Mouse (Mus musculus) limb, embryonic 11.5 days (tissue): ENCODE measurements around the gene Kif28. TPM values are rescaled to one million over a fixed set of nuclear protein-coding genes. Genes with fewer than 3 reads are reported as not detected.

ENCODE experiments used
- ATAC-seq: fragments of 200-750 bp; cut with Nextera tagmentation; 2 replicates; pipeline ENCODE4 v1.8.0; 2017; ENCODE audit warnings: low read depth; ENCODE audit not compliant: insufficient number of reproducible peaks, low FRiP score, low TSS enrichment
- DNase-seq: peaks from one replicate; pipeline ENCODE4 v3.0.0-alpha.2; 2015; ENCODE audit warnings: low spot score
- H3K27ac ChIP-seq: fragments of 300-500 bp; sonication (generic); replicated peaks from 2 replicates; pipeline ENCODE4 v1.5.1; 2014; ENCODE audit warnings: low read depth, mild to moderate bottlenecking, low read length
- H3K27me3 ChIP-seq: fragments of 300-500 bp; sonication (generic); 2 replicates; pipeline ENCODE4 v1.6.1; 2014; ENCODE audit warnings: mild to moderate bottlenecking, low read length, mixed read lengths; ENCODE audit not compliant: control insufficient read depth, insufficient read depth
- H3K36me3 ChIP-seq: fragments of 300-500 bp; sonication (generic); 2 replicates; pipeline ENCODE4 v1.6.1; 2014; ENCODE audit warnings: mild to moderate bottlenecking, low read length, moderate library complexity, mixed read lengths; ENCODE audit not compliant: control insufficient read depth, insufficient read depth
- H3K4me1 ChIP-seq: fragments of 300-500 bp; sonication (generic); 2 replicates; pipeline ENCODE4 v1.6.1; 2014; ENCODE audit warnings: low read length, mixed read lengths; ENCODE audit not compliant: control insufficient read depth, insufficient read depth
- H3K4me2 ChIP-seq: fragments of 300-500 bp; sonication (generic); 2 replicates; pipeline ENCODE4 v1.6.1; 2014; ENCODE audit warnings: low read depth, mild to moderate bottlenecking, moderate library complexity; ENCODE audit not compliant: severe bottlenecking
- H3K4me3 ChIP-seq: fragments of 300-500 bp; sonication (generic); 2 replicates; pipeline ENCODE4 v1.5.1; 2014; ENCODE audit warnings: low read depth, low read length
- H3K9ac ChIP-seq: fragments of 300-500 bp; sonication (generic); 2 replicates; pipeline ENCODE4 v1.6.1; 2014; ENCODE audit warnings: mild to moderate bottlenecking, low read length
- H3K9me3 ChIP-seq: fragments of 300-500 bp; sonication (generic); 2 replicates; pipeline ENCODE4 v1.6.1; 2016; ENCODE audit warnings: low read length; ENCODE audit not compliant: control insufficient read depth
- WGBS: fragments of 180-500 bp; shearing (Covaris S2); extraction: QIAGEN DNeasy Blood & Tissue Kit; methylation state at CpG from one replicate; pipeline ENCODE4 v1.1.7; 2014; 5-methylcytosine and 5-hydroxymethylcytosine counted together
- polyA plus RNA-seq: library from polyadenylated mRNA; unstranded; fragments of >200 nt; fragmentation: Nextera tagmentation; extraction: Ambion mirVana; gene quantifications from 2 replicates; pipeline ENCODE4 v1.2.1, GENCODE M21; 2014

Kif28 gene
- polyA plus RNA-seq, 1 experiment from 2014 or later: 0.07 TPM

- H3K4me3 ChIP-seq: peak overlapping the region; percentile 87
- peak; percentile 29 for DNase-seq
- H3K9ac ChIP-seq: peak overlapping the region; percentile 91
- no peaks in the 10 kb centered on the region for H3K27me3 ChIP-seq
- H3K9me3 ChIP-seq: no peaks in the 10 kb centered on the region
- 0 out of 2 replicates have a peak, but pooled peaks have one; percentile 13 for ATAC-seq
- H3K27ac ChIP-seq: peak overlapping the region; percentile 84
- WGBS: 29% methylated on average over 12 of the region's 12 CpGs
- H3K4me1 ChIP-seq: peaks cover 10% of the 10 kb centered on the region
- H3K4me2 ChIP-seq: peak overlapping the region; percentile 77
- no peaks in the 10 kb centered on the region for H3K36me3 ChIP-seq
Observed at GRCm38 (mm10) chr1:179668836-179669537, 76.1 kb downstream of the Kif28 start.

DNA sequence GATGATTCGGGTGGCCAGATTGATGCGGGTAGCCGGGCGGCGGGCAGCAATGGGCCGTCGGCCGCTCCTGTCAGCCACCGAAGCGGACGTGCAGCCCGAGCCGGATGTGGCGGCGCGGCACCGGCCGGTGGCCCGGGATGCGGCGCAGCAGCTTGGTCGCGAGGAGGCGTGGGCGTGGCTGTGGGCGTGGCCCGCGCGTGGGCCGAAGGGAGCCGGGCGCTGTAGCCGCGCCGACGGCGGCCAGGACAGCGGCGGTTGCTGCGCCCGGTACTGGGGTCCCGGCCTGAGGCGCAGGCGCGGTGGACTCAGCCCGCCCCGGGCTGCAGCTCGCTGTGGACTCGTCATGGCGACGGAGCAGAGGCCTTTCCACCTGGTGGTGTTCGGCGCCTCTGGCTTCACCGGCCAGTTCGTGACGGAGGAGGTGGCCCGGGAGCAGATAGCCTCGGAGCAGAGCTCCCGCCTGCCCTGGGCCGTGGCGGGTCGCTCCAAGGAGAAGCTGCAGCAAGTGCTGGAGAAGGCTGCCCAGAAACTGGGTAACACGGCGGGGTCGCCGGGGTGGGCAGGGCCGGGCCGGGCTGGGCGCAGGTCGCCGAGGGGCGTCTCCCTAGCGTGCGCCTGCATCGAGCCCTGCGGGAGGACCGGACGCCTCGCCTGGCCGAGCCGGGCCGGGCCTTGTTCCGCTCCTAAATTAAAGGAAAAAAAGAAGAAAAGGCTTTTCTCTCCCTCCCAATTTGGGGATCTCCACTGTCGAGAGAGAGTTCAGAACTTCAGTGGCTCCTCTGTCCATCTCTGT is 76.9 kb downstream of the Kif28 start, which contains the start of gene Sccpdh:
Gene Sccpdh (plus strand): TSS at position 198 of the 793 bp plus-strand sequence.
- DNase-seq (peak; percentile 84), ATAC-seq (peak; percentile 94)
- under 1% methylated on average over 82 of the region's 84 CpGs for WGBS

GRCm38 (mm10) chr1:179667450-179667849 is 77.6 kb downstream of the Kif28 start:
- Histone ChIP-seq H3K27ac (peak overlapping the region; percentile 84; the same call in 1 of the 2 replicates), H3K4me2 (peak overlapping the region; percentile 77), H3K4me3 (peak overlapping the region; percentile 87), H3K9ac (peak overlapping the region; percentile 91), H3K9me3 (no peaks in the 10 kb centered on the region), H3K4me1 (peaks cover 10% of the 10 kb centered on the region), H3K27me3 (no peaks in the 10 kb centered on the region), H3K36me3 (no peaks in the 10 kb centered on the region)
- WGBS: 3% methylated on average over 7 of the region's 7 CpGs
- DNase-seq (no peak), ATAC-seq (peak; percentile 53; the same call in 1 of the 2 replicates)

More for the DNA sequence above, 76.9 kb downstream of the Kif28 start, which contains the start of gene Sccpdh:
- H3K9me3 ChIP-seq: no peaks in the 10 kb centered on the region
- no peaks in the 10 kb centered on the region for H3K36me3 ChIP-seq
- H3K4me2 ChIP-seq: peak within 1 kb of the TSS; percentile 77
- H3K4me1 ChIP-seq: peaks cover 10% of the 10 kb centered on the region
- peak within 1 kb of the TSS; percentile 84 for H3K27ac ChIP-seq
- H3K9ac ChIP-seq: peak within 1 kb of the TSS; percentile 91
- H3K27me3 ChIP-seq: no peaks in the 10 kb centered on the region
- peak within 1 kb of the TSS; percentile 87 for H3K4me3 ChIP-seq

- WGBS: 78% methylated on average over 2 of the region's 2 CpGs
- Histone ChIP-seq H3K4me2 (no peak overlapping the region; the same call in 1 of the 2 replicates), H3K4me1 (peaks cover 10% of the 10 kb centered on the region), H3K36me3 (no peaks in the 10 kb centered on the region), H3K4me3 (no peak overlapping the region), H3K9me3 (no peaks in the 10 kb centered on the region), H3K27ac (no peak overlapping the region; the same call in 1 of the 2 replicates), H3K9ac (no peak overlapping the region), H3K27me3 (no peaks in the 10 kb centered on the region)
- DNase-seq (no peak), ATAC-seq (no peak)
Observed at GRCm38 (mm10) chr1:179666971-179667370, 78.1 kb downstream of the Kif28 start.

GRCm38 (mm10) chr1:179664309-179664930 is 80.7 kb downstream of the Kif28 start:
- no peaks in the 10 kb centered on the region for H3K9me3 ChIP-seq
- H3K27me3 ChIP-seq: no peaks in the 10 kb centered on the region
- H3K4me3 ChIP-seq: no peak overlapping the region
- no peak overlapping the region for H3K9ac ChIP-seq
- no peak overlapping the region for H3K27ac ChIP-seq
- no peak overlapping the region for H3K4me2 ChIP-seq
- ATAC-seq (no peak), DNase-seq (no peak)
- no peaks in the 10 kb centered on the region for H3K36me3 ChIP-seq
- H3K4me1 ChIP-seq: peaks cover 7% of the 10 kb centered on the region
- WGBS: 84% methylated on average over 4 of the region's 4 CpGs

DNA sequence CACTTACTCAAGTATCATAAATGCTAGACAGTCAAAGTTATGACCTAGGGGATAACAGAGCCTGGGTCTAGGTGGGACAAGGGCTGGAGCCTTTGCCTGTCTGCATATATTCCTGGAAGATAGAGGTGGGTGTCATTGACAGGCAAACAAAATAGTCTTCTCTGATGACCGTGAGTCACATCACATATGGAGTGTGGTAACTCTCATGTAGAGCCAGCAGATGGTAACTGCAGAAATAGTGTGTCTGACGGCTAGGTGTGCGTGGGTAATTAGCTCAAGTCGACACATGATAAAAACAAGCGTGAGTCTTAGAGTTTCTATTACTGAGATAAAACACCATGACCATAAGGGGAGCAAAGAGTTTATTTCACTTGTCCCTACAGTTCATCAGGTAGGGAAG is 82.0 kb downstream of the Kif28 start:
- Histone ChIP-seq H3K4me1 (peaks cover 3% of the 10 kb centered on the region; the same call in 1 of the 2 replicates), H3K27ac (no peak overlapping the region), H3K4me2 (no peak overlapping the region), H3K9me3 (no peaks in the 10 kb centered on the region), H3K36me3 (no peaks in the 10 kb centered on the region), H3K4me3 (no peak overlapping the region), H3K27me3 (no peaks in the 10 kb centered on the region), H3K9ac (no peak overlapping the region)
- no peak for DNase-seq
- WGBS: 83% methylated on average over 5 of the region's 5 CpGs
- no peak for ATAC-seq

- WGBS: 84% methylated on average over 5 of the region's 5 CpGs
- no peak overlapping the region for H3K9ac ChIP-seq
- H3K4me3 ChIP-seq: no peak overlapping the region
- ATAC-seq: no peak
- no peak overlapping the region for H3K4me2 ChIP-seq
- DNase-seq: no peak
- H3K27ac ChIP-seq: no peak overlapping the region
- no peaks in the 10 kb centered on the region for H3K4me1 ChIP-seq
- no peaks in the 10 kb centered on the region for H3K36me3 ChIP-seq
- no peaks in the 10 kb centered on the region for H3K27me3 ChIP-seq
- H3K9me3 ChIP-seq: no peaks in the 10 kb centered on the region
Observed at GRCm38 (mm10) chr1:179651224-179651623, 93.8 kb downstream of the Kif28 start.

DNA sequence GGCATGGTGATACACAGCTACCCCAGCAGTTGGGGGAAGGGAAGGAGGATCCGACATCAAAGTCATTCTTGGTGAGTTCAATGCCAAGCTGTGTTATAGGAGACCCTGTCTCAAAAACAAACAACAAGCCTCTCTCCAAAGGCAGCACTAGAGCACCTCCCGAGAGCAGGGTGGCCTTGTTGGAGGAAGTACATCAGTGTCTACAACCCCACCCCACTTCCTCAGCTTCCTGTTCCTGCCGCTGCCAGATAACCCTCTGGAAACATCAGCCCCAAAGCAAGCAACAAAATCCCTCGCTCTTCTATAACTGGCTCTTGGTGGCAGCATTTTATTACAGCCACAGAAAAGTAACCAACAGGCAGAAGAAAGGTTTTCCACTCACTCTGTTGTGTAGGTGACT is 94.8 kb downstream of the Kif28 start:
- Histone ChIP-seq H3K27ac (no peak overlapping the region), H3K4me3 (no peak overlapping the region), H3K27me3 (no peaks in the 10 kb centered on the region), H3K4me2 (no peak overlapping the region), H3K9ac (no peak overlapping the region), H3K9me3 (no peaks in the 10 kb centered on the region), H3K4me1 (no peaks in the 10 kb centered on the region), H3K36me3 (no peaks in the 10 kb centered on the region)
- 74% methylated on average over 4 of the region's 4 CpGs for WGBS
- no peak for DNase-seq
- ATAC-seq: no peak
